Mouse (Mus musculus) C3H10T1/2 (cell line): ENCODE measurements around the gene Olfr202. TPM values are rescaled to one million over a fixed set of nuclear protein-coding genes. Genes with fewer than 3 reads are reported as not detected.

Experiments used
- polyA plus RNA-seq, 2 experiments: library from polyadenylated mRNA; unstranded; fragments of >200 nt; fragmentation: generic; extraction: Trizol; gene quantifications; one replicate each; pipeline ENCODE4 v1.2.1; 2012; ENCODE audit warnings: missing spikeins in 2 of 2

Gene Olfr202
- not detected for polyA plus RNA-seq

GRCm38 (mm10) chr16:59286693-59287092 lies at the start of gene Olfr202:
TSS of gene Olfr202 (minus strand) at chr16:59286793.

GRCm38 (mm10) chr16:59331038-59331437 lies 44.4 kb upstream of the Olfr202 start, which contains the start of gene Olfr205:
TSS of gene Olfr205 (minus strand) at chr16:59331138.

DNA sequence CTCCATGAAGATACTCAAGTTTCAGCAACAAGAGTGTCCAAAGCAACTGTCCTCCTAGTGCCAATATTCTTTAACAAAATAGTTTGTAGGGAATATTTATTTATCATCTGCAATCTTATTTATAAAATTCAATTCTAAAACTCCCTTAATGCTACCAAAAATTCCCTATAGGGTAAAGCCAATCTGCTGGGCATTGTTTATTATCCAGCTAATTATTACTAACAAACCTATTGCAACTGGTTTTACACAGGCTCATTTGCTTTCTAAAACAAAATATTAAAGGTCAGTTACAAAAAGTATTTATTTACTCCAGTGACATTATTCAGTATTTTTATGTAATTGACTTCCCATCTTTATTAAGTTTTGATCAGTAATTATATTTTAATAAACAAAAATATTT lies 31.6 kb upstream of the Olfr202 start, which contains the start of gene Olfr204:
Gene Olfr204, minus strand, starts transcription at position 101 of the 400 bp plus-strand sequence.

DNA sequence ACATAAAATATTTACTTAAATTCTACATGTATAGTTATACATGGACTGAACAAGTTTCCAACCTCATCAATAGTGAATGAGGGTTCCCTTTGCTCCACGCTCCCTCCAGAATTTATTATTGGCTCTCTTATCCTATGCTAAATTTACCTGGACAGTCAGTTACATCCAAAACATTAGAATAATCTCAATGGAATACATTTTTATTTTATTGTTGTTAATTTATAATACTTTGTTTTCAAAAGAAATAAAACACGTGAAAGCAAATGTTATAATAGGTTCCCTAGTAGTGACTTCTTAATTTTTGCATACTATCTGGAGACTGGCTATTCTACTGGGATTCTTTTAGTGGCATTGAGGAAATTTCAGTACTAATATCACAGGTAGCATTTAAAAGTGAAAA lies 12.0 kb upstream of the Olfr202 start, which contains the start of gene Olfr203:
Gene Olfr203, plus strand, starts transcription at position 301 of the 400 bp plus-strand sequence.

DNA sequence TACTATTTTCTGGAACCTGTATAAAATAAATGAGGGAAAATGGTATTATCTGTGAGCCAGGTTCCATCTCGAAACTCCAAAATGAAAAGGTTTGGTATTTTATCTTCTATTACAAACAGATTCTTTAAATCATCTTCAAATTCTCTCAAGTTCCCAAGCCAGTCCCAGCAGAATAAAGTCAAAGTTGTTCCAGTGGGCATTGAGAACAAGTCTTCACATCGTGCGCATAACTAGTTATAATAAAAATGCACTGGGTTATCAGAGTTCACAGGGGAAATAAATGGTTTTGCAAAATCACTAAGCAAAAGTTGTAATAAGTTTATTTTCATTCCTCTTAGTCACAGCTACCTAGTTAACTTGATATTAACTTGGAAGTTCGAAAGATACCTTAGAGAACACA lies 14.1 kb downstream of the Olfr202 start, which contains the start of gene Olfr201:
Gene Olfr201, minus strand, starts transcription at position 101 of the 400 bp plus-strand sequence.

Other genes starting within 250 kb of the Olfr202 start
- gene Olfr187, start 247.0 kb downstream of the Olfr202 start, polyA plus RNA-seq, result not detected
- gene Olfr190, start 208.8 kb downstream of the Olfr202 start, polyA plus RNA-seq, result not detected
- not detected for gene Olfr191, start 197.0 kb downstream of the Olfr202 start, polyA plus RNA-seq
- not detected for gene Olfr193, start 174.9 kb downstream of the Olfr202 start, polyA plus RNA-seq
- not detected for gene Olfr194, start 165.7 kb downstream of the Olfr202 start, polyA plus RNA-seq
- gene Olfr195, start 139.7 kb downstream of the Olfr202 start, polyA plus RNA-seq, result not detected
- not detected for gene Olfr196, start 116.3 kb downstream of the Olfr202 start, polyA plus RNA-seq
- gene Olfr198, start 83.3 kb downstream of the Olfr202 start, polyA plus RNA-seq, result not detected
- gene Olfr199, start 67.0 kb downstream of the Olfr202 start, polyA plus RNA-seq, result not detected
- gene Olfr201, start 14.2 kb downstream of the Olfr202 start, polyA plus RNA-seq, result not detected
- gene Olfr203, start 12.1 kb upstream of the Olfr202 start, polyA plus RNA-seq, result not detected
- not detected for gene Olfr204, start 31.5 kb upstream of the Olfr202 start, polyA plus RNA-seq
- not detected for gene Olfr205, start 44.3 kb upstream of the Olfr202 start, polyA plus RNA-seq
- not detected for gene Olfr206, start 62.5 kb upstream of the Olfr202 start, polyA plus RNA-seq
- not detected for gene Olfr209, start 77.2 kb upstream of the Olfr202 start, polyA plus RNA-seq
- not detected for gene Gabrr3, start 120.5 kb upstream of the Olfr202 start, polyA plus RNA-seq
- gene Riox2, start 185.0 kb upstream of the Olfr202 start, polyA plus RNA-seq, result 1 to 10 TPM; 4.4 to 7.5 TPM